Mouse (Mus musculus) gastrocnemius, postnatal 10 days (tissue): Measurements from ENCODE around the gene Max. TPM values are rescaled to one million over a fixed set of nuclear protein-coding genes. Genes with fewer than 3 reads are reported as not detected.

Experiments used
- DNase-seq: peaks from one replicate; pipeline ENCODE4 v3.0.0; 2021; ENCODE audit warnings: mixed read lengths
- total RNA-seq, 2 experiments: library from RNA; stranded (reverse); gene quantifications; 2 replicates each; pipeline ENCODE4 v1.2.3; 2021

The Max gene
- total RNA-seq, 2 experiments from 2014 or later = 41.8 to 43.1 TPM

DNA sequence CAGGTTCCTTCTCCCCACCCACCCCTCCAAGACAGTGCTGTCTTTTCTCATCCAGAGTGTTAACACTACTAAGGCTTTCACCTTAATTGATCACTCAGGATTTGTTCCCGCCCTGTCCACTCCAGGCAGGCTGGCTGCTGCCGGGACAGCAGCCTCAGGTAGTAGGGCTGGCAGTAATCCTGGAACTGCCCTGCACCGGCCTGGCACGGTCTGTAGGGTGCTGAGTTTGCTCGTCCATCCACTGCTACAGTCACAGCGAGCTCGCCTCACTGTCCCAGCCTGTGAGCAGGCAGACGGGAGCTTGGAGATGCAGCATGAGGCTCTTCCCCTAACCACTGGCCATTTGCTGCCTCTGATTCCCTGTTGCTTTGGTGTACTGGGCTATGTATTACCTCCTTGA lies 41.0 kb downstream of the Max start:
- no peak for DNase-seq

DNA sequence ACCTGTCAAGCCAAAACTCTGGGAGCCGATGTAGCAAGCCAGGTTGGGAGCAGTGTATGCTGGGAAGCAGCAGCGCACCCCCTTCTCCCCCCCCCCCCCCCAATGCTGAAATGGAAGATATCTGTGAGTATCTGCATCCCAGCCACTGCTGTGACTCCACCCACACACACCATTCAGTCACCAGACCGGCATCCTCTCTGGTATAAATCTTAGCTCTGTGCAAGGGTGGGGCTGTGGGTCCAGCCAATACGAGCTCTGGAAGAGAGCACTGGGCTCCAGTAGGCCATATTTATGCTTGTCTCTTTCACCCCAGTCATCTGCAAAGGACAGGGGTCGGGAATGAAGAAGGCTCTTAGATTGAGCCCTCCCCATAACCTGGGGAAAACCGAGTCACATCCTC lies 41.6 kb downstream of the Max start:
- DNase-seq = no peak

DNA sequence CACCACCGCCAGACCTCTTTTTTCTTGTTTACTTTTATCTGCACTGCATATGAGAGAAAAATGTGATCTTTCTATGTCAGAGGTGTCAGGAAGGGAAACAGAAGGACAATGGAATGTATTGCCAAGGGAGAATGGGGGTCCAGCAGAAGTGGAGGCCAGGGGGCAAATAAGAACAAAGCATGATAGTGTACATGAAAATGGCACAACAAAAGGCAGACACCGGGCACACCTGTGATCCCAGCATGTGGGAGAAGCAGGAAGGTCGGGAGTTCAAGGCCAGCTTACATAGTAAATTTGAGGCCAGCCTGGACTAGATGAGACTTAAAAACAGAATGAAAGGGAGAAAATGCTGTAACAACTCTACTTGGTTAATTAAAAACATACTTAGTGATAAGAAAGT lies 43.1 kb downstream of the Max start:
- DNase-seq = no peak

DNA sequence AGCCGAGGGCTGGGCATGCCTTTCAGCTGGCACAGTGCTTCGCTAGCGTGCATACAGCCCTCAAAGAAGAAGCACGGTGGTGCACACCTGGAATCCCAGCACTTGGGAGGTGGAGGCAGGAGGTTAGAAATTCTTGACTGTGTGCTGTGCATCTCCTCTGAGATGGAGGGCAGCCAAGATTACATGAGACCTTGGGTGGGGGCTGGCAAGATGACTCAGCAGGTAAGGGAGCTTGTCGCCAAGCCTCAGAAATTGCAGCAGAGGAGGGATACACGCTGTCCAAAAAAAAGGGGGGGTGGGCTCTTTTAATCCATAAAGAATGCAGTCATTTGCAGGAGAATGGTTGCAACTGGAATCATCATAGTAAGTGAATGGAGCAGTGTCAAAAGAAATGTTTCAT lies 43.9 kb downstream of the Max start:
- DNase-seq = no peak

DNA sequence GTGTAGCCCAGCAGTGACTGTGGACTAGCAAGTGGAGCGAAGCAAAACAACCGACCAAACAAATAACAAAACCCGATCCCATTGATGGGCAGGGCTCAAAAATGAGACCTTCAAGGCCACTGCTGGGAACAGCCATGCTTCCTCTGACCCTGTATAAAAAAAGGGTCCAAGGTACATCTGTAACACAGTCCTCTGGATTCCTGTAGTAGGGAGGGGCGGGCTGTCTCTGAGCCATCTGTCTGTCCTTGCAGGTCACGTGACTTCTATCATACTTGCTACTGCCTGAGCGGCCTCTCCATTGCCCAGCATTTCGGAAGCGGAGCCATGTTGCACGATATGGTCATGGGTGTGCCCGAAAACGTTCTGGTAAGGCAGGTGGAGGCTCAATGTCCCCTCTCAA lies 45.8 kb downstream of the Max start:
- no peak for DNase-seq

DNA sequence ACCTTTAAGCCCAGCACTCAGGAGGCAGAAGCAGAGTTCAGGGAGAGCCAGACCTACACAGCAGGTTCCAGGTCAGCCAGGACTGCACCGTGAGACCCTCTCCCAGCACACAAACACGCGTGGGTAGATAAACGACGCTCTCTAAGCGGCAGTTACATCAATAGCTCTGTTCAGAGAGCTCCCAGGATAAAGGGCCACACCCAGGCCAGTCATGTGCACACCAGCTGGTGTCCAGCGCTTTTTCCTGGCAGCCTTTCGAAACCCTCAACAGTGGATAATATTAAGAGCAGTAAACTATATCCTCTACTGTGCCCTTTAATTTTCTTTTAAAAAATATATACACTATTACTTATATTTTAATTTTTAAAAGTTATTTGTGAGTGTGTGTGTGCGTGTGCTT lies 49.8 kb downstream of the Max start:
- no peak for DNase-seq

DNA sequence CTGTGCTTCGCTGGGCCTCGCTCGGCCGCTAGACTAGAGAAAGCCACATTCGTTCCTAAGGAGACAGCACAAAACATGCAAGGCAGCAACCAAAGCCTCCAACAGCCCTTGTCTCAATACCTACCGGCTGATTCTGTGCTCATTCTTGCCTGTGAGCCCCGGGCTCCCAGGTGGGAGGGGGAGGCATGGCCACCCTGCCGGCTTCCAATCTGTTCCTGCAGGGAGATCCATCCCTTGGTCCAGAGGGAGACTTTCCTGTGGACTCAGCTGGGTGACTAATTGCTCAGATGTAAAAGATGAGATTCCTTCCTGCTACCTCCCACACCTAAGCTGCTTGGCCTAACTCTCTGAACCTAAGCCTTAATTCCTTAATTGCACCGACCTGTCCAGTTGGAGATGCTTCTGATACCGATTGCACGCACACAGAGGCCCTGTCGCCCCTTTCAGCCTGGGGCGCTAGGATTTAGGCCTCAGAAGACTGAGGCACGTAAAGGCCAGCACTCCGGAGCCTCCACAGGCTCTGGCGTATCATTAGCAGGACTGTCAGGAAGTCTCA lies 50.8 kb downstream of the Max start:
- DNase-seq = no peak

DNA sequence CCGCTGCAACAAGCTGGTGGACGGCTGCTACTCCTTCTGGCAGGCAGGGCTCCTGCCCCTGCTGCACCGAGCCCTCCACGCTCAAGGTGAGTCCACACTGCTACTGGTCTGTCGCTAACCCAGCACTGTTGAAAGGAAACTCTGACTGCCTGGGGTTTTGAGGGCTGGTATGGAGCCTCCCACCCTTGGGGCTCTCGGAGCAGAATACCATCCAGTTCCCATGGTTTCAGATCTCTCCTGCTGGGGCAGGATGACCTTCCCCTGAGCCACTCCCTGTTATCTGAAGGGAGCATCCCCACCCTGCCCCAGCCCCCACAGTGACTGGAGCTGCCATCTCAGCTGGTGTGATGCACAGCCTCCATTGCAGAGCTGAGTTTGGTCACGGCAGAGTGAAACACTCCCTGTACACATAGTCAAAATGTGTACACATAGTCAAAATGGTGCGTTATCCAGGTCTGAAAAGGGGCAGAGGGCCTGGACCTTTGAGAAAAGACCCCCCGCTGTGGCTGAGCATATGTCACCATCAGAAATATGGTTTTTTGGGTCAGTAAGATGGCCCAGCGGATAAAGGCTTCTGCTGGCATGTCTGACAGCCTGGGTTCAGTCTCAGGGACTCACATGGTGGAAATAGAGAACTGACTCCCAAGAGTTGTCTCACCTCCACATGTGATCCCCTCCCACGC lies 51.6 kb downstream of the Max start:
- no peak for DNase-seq

DNA sequence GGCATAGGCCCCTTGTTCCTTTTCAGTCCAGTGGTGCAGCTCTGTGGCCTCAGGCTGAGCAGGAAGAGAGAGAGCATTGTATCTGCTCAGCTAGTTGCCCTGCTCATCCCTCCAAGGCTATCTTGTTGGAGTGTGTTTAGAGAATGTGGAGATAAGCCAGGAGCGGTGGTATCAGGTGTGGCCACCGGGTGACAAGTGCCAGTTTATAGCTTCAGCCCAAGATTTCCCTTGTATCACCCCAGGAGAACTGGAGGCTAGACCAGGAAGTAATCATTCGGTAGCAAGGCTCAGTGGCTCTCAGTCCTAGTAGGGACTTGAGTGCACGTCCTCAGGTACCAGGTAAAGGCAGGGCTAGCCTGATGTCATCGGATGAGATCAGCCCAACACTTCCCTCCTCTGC lies 52.8 kb downstream of the Max start:
- DNase-seq = no peak

DNA sequence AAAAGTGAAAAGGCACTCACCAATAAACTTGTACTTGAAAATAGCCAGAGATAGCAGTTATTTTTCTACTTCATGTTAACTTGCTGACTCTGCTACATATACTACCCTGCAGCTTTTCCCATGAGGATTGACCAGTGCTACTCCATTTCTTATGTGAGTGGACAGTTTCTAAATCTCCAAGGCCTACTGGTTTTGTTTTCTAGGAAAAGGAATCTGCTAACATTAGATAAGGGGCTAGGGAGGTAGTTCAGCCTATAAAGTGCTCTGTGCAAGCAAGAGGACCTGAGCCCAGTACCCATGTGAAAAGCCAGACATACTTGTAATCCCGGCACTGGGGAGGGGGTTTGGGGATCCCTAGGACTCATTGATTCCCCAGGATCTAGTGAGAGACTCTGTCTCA lies 55.7 kb downstream of the Max start:
- no peak for DNase-seq

DNA sequence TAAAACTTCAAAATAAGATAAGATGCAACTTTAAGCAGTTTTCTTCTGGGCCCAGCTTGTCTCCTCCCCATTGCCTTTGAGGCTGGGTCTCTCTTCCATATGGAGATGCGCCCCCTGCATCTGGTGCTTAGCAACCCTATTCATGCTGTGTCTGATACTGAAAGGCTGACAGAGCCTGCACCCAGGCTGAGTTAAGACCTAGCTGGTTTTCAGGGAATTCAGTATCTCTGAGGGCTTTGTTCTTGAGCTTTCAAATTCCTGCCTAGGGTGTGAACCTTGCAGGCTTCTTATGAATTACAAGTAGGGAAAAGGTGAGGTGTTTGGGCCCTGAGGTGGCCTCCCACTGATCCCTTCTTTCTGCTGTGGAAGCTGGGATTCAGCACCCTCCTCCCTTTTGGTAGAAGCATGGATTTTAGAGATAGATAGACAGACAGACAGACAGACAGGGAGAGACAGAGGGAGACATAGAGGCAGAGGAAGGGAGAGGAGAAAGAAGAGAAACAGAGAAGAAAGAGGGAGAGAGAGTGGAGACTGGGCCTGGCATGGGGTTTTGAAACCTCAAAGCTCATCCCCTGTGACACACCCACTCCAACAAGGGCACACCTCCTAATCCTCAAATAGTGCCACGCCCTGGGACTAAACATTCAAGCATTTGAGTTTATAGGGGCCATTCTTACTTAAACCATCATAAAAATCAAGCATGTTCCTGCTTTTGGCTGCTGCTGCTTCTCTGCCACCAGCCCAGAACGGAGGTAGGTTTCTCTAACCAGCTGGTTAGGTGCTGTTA lies 60.3 kb downstream of the Max start:
- DNase-seq = no peak

DNA sequence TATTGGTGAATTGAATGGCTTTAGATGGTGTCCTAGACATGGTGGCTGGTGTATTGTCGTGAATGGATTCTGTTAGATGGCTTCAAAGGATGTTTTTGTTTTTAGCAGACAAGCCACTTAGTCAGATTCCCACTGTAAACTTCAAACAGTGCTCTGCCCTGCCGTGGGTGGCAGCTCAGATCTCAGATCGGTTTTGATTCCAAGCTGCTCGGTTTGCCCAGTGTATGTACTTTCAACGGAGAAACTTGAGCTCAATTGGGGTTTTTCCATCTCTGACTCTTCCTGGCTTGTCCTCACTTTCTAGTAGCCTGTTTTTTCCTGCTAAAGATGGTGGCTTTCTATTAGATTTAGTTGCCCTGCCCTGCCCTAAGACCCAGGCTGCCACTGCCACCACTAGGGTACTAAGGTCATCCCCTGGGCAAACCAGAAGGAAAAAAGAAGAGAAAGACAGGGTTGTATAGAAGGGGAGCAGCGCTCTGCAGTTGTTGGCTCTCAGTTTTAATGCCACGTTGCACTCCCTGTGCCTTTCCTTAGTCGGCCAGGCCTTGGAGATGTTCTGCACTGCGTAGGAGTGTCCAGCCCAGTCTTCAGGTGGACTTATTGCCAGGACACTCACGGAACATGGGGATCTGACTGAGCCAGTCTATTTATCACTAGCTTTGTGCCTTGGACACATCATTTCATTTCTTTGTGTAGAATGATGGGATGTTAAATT lies 62.6 kb downstream of the Max start:
- no peak for DNase-seq

DNA sequence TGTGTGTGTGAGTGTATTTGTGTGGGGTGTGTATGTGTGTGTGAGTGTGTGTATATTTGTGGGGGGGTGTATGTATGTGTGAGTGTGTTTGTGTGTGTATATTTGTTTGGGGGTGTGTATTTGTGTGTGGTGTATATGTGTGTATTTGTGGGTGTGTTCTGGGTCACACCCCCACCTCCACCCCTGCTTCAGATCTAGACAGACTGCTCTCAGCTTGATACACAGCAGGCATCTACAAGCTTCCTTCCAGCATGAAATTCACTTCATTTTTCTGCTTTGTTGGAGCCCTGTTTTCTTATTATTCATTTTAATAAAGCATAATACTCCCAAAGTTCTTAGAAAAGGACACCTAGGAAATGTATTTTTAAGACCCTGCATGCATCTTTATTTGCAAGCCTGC lies 63.9 kb downstream of the Max start:
- no peak for DNase-seq

DNA sequence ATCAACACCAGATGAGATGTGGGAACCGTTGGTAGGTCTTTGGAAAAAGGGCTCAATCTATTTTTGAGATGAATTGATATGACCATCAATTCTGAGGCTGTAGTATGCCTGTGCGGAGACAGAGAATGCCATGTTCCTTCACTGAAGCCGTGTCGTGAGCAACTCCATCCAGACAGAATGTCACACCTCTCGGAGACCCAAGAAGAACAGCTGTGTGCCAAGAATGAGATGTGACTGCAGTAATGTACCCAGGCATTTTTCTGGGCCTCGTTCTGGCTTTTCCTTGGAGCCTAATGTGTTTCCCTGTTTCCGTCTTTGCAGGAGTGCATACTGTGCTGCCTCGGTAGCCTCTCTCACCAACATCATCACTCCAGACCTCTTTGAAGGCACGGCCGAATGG lies 65.0 kb downstream of the Max start:
- no peak for DNase-seq

DNA sequence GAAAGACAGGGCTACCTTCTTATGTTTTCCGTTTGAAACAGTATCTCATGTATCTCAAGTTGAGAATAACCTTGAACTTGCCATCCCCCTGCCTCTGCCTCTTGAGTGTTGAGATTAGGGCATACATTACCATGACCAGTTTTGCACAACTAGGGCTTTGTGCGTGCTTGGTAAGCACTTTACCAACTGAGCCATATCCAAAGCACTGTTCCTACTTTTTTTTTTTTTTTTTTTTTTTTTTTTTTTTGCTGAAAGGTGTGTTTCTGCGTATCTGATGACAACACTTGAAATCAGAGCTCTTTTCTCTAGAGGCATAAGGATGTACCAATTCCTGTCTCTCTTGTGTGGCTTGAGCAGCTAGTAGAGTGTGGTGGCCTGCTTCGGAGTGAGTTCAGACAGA lies 65.4 kb downstream of the Max start:
- no peak for DNase-seq

DNA sequence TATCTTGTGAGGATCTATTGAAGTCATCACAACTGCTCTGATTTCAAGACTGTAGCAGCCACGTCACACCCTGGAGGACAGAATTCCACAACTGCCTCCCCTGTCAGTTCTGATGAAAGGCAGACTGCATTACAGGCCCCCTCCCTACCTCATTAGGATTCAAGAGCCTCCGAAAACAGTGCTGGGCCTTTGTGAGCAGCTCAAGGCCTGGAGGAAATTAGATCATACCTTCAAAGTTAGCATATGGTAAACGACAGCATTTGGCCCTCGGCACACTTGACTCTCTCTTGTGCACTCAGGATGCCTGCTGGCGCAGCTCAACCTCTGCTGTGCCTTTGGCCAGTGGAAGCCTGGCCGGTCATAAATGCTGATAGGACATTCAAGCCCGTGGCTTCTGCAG lies 66.2 kb downstream of the Max start:
- DNase-seq = no peak

DNA sequence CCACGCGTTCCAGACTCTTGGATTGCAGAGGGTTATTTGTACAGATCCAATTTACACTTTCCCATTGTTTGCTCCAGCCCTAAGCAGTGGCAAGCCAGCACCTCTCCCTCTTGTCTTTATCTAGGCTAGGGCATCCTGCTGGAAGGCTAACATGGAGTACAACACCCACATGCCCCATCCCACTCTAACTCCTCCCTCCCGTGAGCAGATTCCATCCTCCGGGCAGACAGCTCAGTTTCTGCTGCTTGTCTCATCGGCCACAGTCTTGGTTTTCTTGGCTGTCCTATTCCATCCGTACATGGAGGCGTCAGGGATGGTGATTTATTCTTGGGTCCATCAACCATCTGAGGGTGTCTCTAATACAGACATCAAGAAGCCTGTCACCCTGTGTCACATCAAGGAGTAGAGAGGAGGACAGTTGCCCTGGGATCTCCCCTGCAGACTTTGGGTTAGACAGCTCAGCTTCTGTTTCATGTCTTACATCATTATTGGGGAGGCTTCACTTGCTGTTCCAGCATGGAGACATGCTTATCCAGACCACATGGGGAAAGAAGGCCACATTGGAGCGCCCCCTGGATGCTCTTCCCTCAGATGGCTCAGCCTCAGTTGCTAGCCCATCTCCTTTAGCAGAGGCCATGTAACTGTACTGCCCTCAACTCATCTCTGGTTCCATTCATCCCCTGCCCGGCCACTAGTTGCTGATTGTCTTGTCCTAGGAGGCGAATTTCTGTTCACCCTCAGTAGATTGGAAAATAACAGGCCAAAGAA lies 67.0 kb downstream of the Max start:
- no peak for DNase-seq

DNA sequence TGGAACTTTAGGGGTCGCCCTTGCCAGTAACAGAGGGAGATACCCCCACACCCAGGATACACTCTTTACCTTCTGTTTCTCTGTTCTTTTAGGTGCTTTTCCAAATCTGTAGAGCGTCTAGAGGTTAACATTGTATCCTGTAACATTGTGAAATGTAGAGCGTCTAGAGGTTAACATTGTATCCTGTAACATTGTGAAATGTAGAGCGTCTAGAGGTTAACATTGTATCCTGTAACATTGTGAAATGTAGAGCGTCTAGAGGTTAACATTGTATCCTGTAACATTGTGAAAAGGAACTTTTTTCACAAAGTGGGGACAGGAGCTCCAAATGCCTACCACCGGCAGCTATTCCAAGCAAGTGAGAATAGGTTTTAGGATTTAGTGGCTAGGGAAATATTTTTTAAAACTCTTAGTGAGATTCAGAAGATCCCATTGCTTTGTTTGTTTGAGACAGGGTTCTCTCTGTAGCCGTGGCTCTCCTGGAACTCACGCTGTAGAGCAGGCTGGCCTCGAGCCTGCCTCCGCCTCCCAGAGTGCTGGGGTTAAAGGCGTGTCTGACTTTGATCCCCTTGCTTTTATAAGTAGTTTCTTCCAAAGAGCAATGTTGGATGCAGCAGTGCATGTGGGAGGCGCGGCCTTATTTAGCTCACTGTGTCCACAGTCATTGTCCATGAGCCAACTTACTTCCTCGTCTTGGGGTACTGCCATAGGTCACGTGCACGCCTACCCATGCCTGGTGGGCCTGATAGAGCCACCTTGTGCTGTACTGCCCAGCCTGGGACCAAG lies 68.9 kb downstream of the Max start:
- no peak for DNase-seq

DNA sequence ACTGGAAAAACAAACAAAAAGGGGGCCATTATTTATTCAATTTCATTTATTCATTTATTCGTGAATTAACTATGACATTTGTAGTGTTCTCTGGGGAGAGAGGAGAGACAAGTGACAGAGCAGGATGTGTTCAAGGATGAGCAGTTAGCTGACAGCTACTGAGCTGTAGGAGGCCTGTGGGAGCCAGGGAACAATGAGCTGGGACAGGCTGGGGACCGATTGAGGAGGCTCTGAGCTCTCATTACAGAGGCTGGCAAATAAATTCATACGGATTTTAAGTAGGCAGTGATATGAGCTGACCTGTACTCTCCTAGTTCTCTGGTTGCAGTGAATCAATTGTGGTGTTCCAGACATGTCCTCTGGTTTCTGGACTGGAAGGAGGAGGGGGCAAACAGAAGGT lies 70.8 kb downstream of the Max start:
- no peak for DNase-seq

DNA sequence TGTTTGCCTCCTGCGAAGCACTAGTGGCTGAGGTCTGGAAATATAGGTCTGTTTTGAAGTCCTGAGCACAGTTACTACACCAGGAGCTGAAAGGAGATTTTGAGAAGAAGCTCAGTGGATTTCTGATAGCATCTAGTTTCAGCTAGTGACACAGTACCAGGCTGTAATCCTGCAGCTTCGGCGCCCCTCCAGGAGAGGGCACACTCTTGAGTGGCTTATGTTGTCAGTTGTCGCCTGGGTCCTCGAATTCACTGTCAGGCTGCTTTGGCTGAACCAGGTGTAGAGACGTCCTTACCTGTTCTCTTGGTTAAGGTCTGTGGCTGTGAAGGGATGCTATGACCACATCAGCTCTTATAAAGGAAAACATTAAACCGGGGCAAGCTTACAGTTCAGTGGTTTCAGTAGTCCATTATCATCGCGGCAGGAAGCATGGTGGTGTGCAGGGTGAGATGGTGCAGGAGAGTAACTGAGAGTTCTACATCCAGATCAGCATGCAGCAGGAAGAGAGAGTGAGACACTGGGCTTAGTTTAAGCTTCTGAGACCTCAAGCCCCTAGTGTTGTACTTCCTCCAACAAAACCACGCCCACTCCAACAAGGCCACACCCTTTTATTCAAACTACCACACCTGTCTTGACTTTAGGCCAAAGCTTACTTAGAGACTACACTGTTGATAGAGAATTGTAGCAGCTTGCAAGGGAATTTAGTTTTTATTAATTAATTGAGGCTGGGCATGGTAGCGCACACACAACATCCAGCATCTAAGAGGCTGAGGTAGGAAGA lies 72.4 kb downstream of the Max start:
- no peak for DNase-seq

DNA sequence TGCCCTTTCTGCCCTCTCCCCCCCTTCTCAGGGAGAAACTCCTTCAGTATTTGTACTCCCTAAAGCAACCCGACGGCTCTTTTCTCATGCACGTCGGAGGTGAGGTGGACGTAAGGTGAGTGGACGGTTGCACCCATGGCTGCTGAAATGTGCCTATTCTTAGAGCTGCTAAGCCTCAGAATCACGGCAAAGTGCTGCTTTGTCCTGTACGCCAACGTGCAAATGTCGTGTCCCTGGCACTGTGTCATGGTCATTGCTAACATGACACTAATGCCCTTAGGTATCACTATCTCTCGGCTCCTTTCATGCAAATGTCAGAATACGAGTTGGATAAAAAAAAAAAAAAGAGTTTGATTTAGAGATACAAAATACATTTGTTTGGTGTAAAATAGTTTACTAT lies 74.1 kb downstream of the Max start:
- DNase-seq = no peak
